Mouse (Mus musculus): ENCODE results near the gene Ddi2. TPM values are rescaled to one million over a fixed set of nuclear protein-coding genes. Genes with fewer than 3 reads are reported as not detected.

The Ddi2 gene
- polyA plus RNA-seq, 1 experiment from 2014 or later = 15.4 TPM

GRCm38 (mm10) chr4:141682706-141683230 lies 40.5 kb downstream of the Ddi2 start:
- Histone ChIP-seq H3K27ac (replicated peaks) (no peak overlapping the region), H3K36me3 (peaks cover 58% of the 10 kb centered on the region)
- 69% methylated on average over 12 of the region's 12 CpGs for WGBS

GRCm38 (mm10) chr4:141681767-141682166 lies 41.5 kb downstream of the Ddi2 start:
- no peaks in the 10 kb centered on the region for H3K9me3 ChIP-seq
- no peaks in the 10 kb centered on the region for H3K27me3 ChIP-seq
- no peaks in the 10 kb centered on the region for H3K4me1 ChIP-seq (replicated peaks)
- H3K36me3 ChIP-seq = peaks cover 57% of the 10 kb centered on the region
- ATAC-seq (ENCODE audit: low read depth) = no peak
- 57% methylated on average over 7 of the region's 7 CpGs for WGBS
- H3K4me3 ChIP-seq = no peak overlapping the region
- no peak overlapping the region for H3K27ac ChIP-seq (replicated peaks)
- no peak overlapping the region for H3K4me2 ChIP-seq
- no peak overlapping the region for H3K9ac ChIP-seq

More at GRCm38 (mm10) chr4:141682706-141683230, 40.5 kb downstream of the Ddi2 start:
- Histone ChIP-seq H3K4me1 (replicated peaks) (no peaks in the 10 kb centered on the region), H3K4me3 (no peak overlapping the region), H3K27me3 (no peaks in the 10 kb centered on the region), H3K9me3 (no peaks in the 10 kb centered on the region), H3K9ac (no peak overlapping the region), H3K4me2 (no peak overlapping the region)
- ATAC-seq (ENCODE audit: low read depth) = no peak

GRCm38 (mm10) chr4:141680892-141681291 lies 42.3 kb downstream of the Ddi2 start:
- no peak for ATAC-seq (ENCODE audit: low read depth)
- Histone ChIP-seq H3K4me1 (replicated peaks) (no peaks in the 10 kb centered on the region), H3K4me2 (no peak overlapping the region), H3K9ac (no peak overlapping the region), H3K9me3 (no peaks in the 10 kb centered on the region), H3K27ac (replicated peaks) (no peak overlapping the region), H3K36me3 (peaks cover 48% of the 10 kb centered on the region), H3K4me3 (no peak overlapping the region), H3K27me3 (no peaks in the 10 kb centered on the region)
- 74% methylated on average over 12 of the region's 12 CpGs for WGBS

GRCm38 (mm10) chr4:141679016-141679415 lies 44.2 kb downstream of the Ddi2 start:
- H3K9ac ChIP-seq = no peak overlapping the region
- H3K4me1 ChIP-seq (replicated peaks) = no peaks in the 10 kb centered on the region
- no peaks in the 10 kb centered on the region for H3K9me3 ChIP-seq
- peaks cover 30% of the 10 kb centered on the region for H3K36me3 ChIP-seq
- no peak overlapping the region for H3K27ac ChIP-seq (replicated peaks)
- ATAC-seq (ENCODE audit: low read depth) = no peak
- no peaks in the 10 kb centered on the region for H3K27me3 ChIP-seq
- H3K4me3 ChIP-seq = no peak overlapping the region
- 95% methylated on average over 2 of the region's 2 CpGs for WGBS
- H3K4me2 ChIP-seq = no peak overlapping the region

GRCm38 (mm10) chr4:141676462-141676979 lies 46.7 kb downstream of the Ddi2 start:
- Histone ChIP-seq H3K27ac (replicated peaks) (no peak overlapping the region), H3K27me3 (no peaks in the 10 kb centered on the region), H3K36me3 (peaks cover 9% of the 10 kb centered on the region; the same call in 1 of the 2 replicates), H3K9ac (no peak overlapping the region), H3K4me3 (no peak overlapping the region), H3K4me2 (no peak overlapping the region), H3K4me1 (replicated peaks) (no peaks in the 10 kb centered on the region), H3K9me3 (no peaks in the 10 kb centered on the region)
- ATAC-seq (ENCODE audit: low read depth) = no peak
- WGBS = 86% methylated on average over 5 of the region's 5 CpGs

GRCm38 (mm10) chr4:141672325-141672724 lies 50.9 kb downstream of the Ddi2 start:
- Histone ChIP-seq H3K4me2 (no peak overlapping the region), H3K4me3 (no peak overlapping the region), H3K9me3 (no peaks in the 10 kb centered on the region), H3K9ac (no peak overlapping the region), H3K36me3 (0 out of 2 replicates have a peak, but pooled peaks cover 4% of the 10 kb centered on the region), H3K27me3 (no peaks in the 10 kb centered on the region), H3K4me1 (replicated peaks) (no peaks in the 10 kb centered on the region), H3K27ac (replicated peaks) (no peak overlapping the region)
- ATAC-seq (ENCODE audit: low read depth) = no peak
- 78% methylated on average over 13 of the region's 13 CpGs for WGBS

GRCm38 (mm10) chr4:141671389-141671788 lies 51.8 kb downstream of the Ddi2 start:
- no peak for ATAC-seq (ENCODE audit: low read depth)
- H3K9ac ChIP-seq = no peak overlapping the region
- no peak overlapping the region for H3K4me2 ChIP-seq
- no peak overlapping the region for H3K27ac ChIP-seq (replicated peaks)
- no peaks in the 10 kb centered on the region for H3K36me3 ChIP-seq
- H3K9me3 ChIP-seq = no peaks in the 10 kb centered on the region
- H3K27me3 ChIP-seq = no peaks in the 10 kb centered on the region
- H3K4me1 ChIP-seq (replicated peaks) = no peaks in the 10 kb centered on the region
- H3K4me3 ChIP-seq = no peak overlapping the region
- WGBS = 77% methylated on average over 4 of the region's 4 CpGs

GRCm38 (mm10) chr4:141669898-141670712 lies 53.1 kb downstream of the Ddi2 start:
- Histone ChIP-seq H3K27ac (replicated peaks) (no peak overlapping the region), H3K9me3 (no peaks in the 10 kb centered on the region), H3K36me3 (no peaks in the 10 kb centered on the region), H3K4me2 (no peak overlapping the region), H3K4me3 (no peak overlapping the region), H3K27me3 (no peaks in the 10 kb centered on the region), H3K9ac (no peak overlapping the region), H3K4me1 (replicated peaks) (peaks cover 1% of the 10 kb centered on the region; the same call in 1 of the 2 replicates)
- WGBS = 83% methylated on average over 18 of the region's 18 CpGs
- ATAC-seq (ENCODE audit: low read depth) = no peak

- peak within 1 kb of the TSS; percentile 97 for H3K9ac ChIP-seq
- WGBS = 73% methylated on average over 8 of the region's 8 CpGs
- H3K27ac ChIP-seq (replicated peaks) = peak within 1 kb of the TSS; percentile 86
- no peak for ATAC-seq (ENCODE audit: low read depth)
- H3K36me3 ChIP-seq = peaks cover 13% of the 10 kb centered on the region; the same call in 1 of the 2 replicates
- peak within 1 kb of the TSS; percentile 88 for H3K4me2 ChIP-seq
- no peaks in the 10 kb centered on the region for H3K9me3 ChIP-seq
- H3K27me3 ChIP-seq = no peaks in the 10 kb centered on the region
- peaks cover 23% of the 10 kb centered on the region for H3K4me1 ChIP-seq (replicated peaks)
- peak within 1 kb of the TSS; percentile 86 for H3K4me3 ChIP-seq
Observed at GRCm38 (mm10) chr4:141664799-141665198, 58.4 kb downstream of the Ddi2 start, which contains the start of gene Plekhm2. Gene Plekhm2, minus strand, starts transcription at chr4:141664899.

- peak overlapping the region; percentile 86 for H3K27ac ChIP-seq (replicated peaks)
- WGBS = 1% methylated on average over 42 of the region's 60 CpGs
- peak overlapping the region; percentile 88 for H3K4me2 ChIP-seq
- peaks cover 19% of the 10 kb centered on the region; the same call in 1 of the 2 replicates for H3K36me3 ChIP-seq
- peak overlapping the region; percentile 86 for H3K4me3 ChIP-seq
- peaks cover 23% of the 10 kb centered on the region for H3K4me1 ChIP-seq (replicated peaks)
- H3K27me3 ChIP-seq = no peaks in the 10 kb centered on the region
- ATAC-seq (ENCODE audit: low read depth) = peak; percentile 85
- peak overlapping the region; percentile 97 for H3K9ac ChIP-seq
- no peaks in the 10 kb centered on the region for H3K9me3 ChIP-seq
Observed at GRCm38 (mm10) chr4:141664011-141664745, 59.0 kb downstream of the Ddi2 start.

GRCm38 (mm10) chr4:141663122-141663931 lies 59.9 kb downstream of the Ddi2 start:
- ATAC-seq (ENCODE audit: low read depth) = peak; percentile 41
- Histone ChIP-seq H3K36me3 (peaks cover 27% of the 10 kb centered on the region; the same call in 1 of the 2 replicates), H3K4me2 (peak overlapping the region; percentile 88), H3K4me3 (peak overlapping the region; percentile 86), H3K9me3 (no peaks in the 10 kb centered on the region), H3K9ac (peak overlapping the region; percentile 97), H3K27me3 (no peaks in the 10 kb centered on the region), H3K27ac (replicated peaks) (peak overlapping the region; percentile 86), H3K4me1 (replicated peaks) (peaks cover 23% of the 10 kb centered on the region)
- 4% methylated on average over 41 of the region's 47 CpGs for whole genome bisulfite sequencing
